Mouse (Mus musculus) brain, adult 10 weeks (tissue): ENCODE data around the gene Gpr63. TPM values are rescaled to one million over a fixed set of nuclear protein-coding genes. Genes with fewer than 3 reads are reported as not detected.

Experiments used
- polyA plus RNA-seq: library from polyadenylated mRNA; stranded (reverse); fragments of 350-450 nt; fragmentation: Illumina TruSeq; extraction: RNeasy Lipid Tissue Mini Kit (QIAGEN cat#74804); gene quantifications from one replicate; pipeline ENCODE4 v1.2.3, GENCODE M21; 2015; ENCODE audit warnings: low read depth, low replicate concordance

Gpr63 gene
- polyA plus RNA-seq = 7.7 TPM

DNA sequence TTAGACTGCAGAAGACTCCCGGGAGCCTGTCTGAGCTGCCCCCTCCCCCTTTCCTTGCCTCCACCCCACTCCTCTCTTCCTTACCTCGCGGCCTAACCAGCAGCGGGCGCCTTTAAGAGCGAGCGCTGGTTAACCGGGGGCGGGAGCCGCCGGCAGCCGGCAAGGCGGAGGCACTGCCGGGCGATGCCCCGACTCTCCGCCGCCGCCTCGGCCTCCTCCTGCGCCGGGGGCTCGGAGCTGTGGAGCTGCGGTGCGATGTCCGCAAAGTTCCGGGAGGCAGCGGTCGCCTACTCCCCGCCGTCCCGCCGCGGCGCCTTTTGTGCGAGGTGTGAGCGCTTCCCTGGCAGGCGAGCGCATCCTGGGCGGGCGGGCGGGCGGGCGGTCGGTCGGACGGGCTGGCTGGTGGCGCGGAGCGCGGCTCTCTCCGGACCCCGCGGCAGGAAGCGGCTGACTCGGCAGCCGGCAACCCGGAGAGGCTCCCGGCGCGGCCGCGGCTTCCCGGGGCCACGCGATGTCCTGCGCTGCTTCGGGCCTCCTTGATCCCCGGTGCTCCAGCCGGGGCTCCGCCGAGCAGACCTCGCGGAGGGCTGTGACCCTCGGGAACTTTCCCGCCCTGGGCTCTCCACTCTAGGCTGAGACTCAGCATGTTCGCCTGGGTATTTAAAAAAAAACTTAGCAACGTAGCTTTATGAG is at the start of gene Gpr63:
Gpr63 (plus strand) TSS at position 109 of the 693 bp plus-strand sequence.

Other genes starting within 250 kb of the Gpr63 start
- gene Klhl32, start 115.3 kb upstream of the Gpr63 start, polyA plus RNA-seq = 8.5 TPM
- 39.8 TPM for gene Ndufaf4, start 68.3 kb upstream of the Gpr63 start, polyA plus RNA-seq